Mouse (Mus musculus) lung, postnatal 0 days (tissue): ENCODE data around the gene Pik3r1.

Experiments
- CTCF ChIP-seq: IDR thresholded peaks from 2 replicates; pipeline ENCODE4 v1.5.1; 2016; ENCODE audit warnings: antibody characterized with exemption, mild to moderate bottlenecking
- EP300 ChIP-seq: IDR thresholded peaks from 2 replicates; pipeline ENCODE4 v1.6.1; 2016; ENCODE audit warnings: antibody characterized with exemption, mild to moderate bottlenecking, control low read depth

DNA sequence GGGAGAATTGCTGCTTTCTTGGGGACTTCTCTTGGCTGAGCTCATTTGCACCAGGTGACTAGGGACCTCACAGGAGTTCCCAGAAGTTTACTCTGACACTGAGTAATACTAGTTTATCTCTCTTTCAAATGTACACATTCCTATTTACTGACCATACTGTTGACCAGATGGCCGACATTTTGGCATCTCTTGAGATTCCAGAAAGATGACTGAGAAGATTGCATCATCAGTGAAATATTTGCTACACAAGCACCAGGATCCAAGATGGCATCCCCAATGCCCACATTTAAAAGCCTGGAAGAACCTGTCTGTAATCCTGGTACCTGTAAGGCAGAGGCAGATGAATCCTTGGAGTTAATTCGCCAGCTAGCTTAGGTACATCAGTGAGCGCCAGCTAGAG is 41.1 kb downstream of the Pik3r1 start:
- TF ChIP-seq CTCF (no peak), EP300 (no peak)
